Mouse (Mus musculus) cerebellum, adult 2 months (tissue): ENCODE data around the gene Tspan9. TPM values are rescaled to one million over a fixed set of nuclear protein-coding genes. Genes with fewer than 3 reads are reported as not detected.

Experiments
- DNase-seq, 2 experiments: peaks; one replicate each; pipeline ENCODE4 v3.0.0; 2021
- H3K27ac ChIP-seq: fragments of 200-500 bp; 2 replicates; pipeline ENCODE4 v1.5.1; 2012; ENCODE audit warnings: low read length, control low read depth, inconsistent platforms; ENCODE audit not compliant: insufficient read depth
- H3K27me3 ChIP-seq: fragments of 200-500 bp; 2 replicates; pipeline ENCODE4 v1.6.1; 2012; ENCODE audit warnings: inconsistent platforms, mild to moderate bottlenecking, low read length, moderate library complexity; ENCODE audit not compliant: control insufficient read depth, insufficient read depth
- H3K4me1 ChIP-seq: fragments of 200-500 bp; 2 replicates; pipeline ENCODE4 v1.6.1; 2011; ENCODE audit warnings: low read length; ENCODE audit not compliant: control insufficient read depth, insufficient read depth
- H3K4me3 ChIP-seq: fragments of 200-500 bp; replicated peaks from 2 replicates; pipeline ENCODE3; 2011; ENCODE audit warnings: mild to moderate bottlenecking, low read depth, low read length, control low read depth; ENCODE audit not compliant: insufficient read depth
- CTCF ChIP-seq: fragments of 200-500 bp; IDR thresholded peaks from 2 replicates; pipeline ENCODE4 v1.5.1; 2011; ENCODE audit warnings: low read depth, mild to moderate bottlenecking, control low read depth, low read length, moderate library complexity, borderline replicate concordance; ENCODE audit not compliant: insufficient read depth
- POLR2A ChIP-seq: fragments of 200-500 bp; IDR thresholded peaks from 2 replicates; pipeline ENCODE4 v1.6.1; 2011; ENCODE audit warnings: low read length, control low read depth, borderline replicate concordance; ENCODE audit not compliant: insufficient read depth
- WGBS: fragments of 180-500 bp; shearing (Covaris S2); methylation state at CpG from one replicate; pipeline ENCODE4 v1.1.7; 2018; 5-methylcytosine and 5-hydroxymethylcytosine counted together
- polyA plus RNA-seq: library from polyadenylated mRNA; depleted of rRNA; stranded (reverse); fragments of >200 nt; gene quantifications from 2 replicates; pipeline ENCODE4 v1.2.3, GENCODE M21; 2012

Gene Tspan9
- polyA plus RNA-seq, 1 experiment, result 303 TPM

GRCm38 (mm10) chr6:127986357-127986756, 157.0 kb downstream of the Tspan9 start:
- 64% methylated on average over 9 of the region's 9 CpGs for WGBS
- H3K4me3 ChIP-seq, result no peak overlapping the region
- DNase-seq, result no peak
- peak overlapping the region; percentile 4; the same call in 1 of the 2 replicates for H3K27ac ChIP-seq
- peaks cover 83% of the 10 kb centered on the region for H3K4me1 ChIP-seq
- H3K27me3 ChIP-seq, result no peaks in the 10 kb centered on the region
- TF ChIP-seq POLR2A (no peak), CTCF (no peak)

GRCm38 (mm10) chr6:127981176-127981575, 162.2 kb downstream of the Tspan9 start:
- 7% methylated on average over 8 of the region's 8 CpGs for WGBS

GRCm38 (mm10) chr6:127980381-127981045, 162.9 kb downstream of the Tspan9 start:
- Histone ChIP-seq H3K4me1 (peaks cover 90% of the 10 kb centered on the region), H3K4me3 (no peak overlapping the region), H3K27me3 (no peaks in the 10 kb centered on the region), H3K27ac (peak overlapping the region; percentile 84)
- 19% methylated on average over 11 of the region's 11 CpGs for WGBS
- peak; percentile 41 to 59 for DNase-seq
- TF ChIP-seq POLR2A (no peak), CTCF (no peak)

More at GRCm38 (mm10) chr6:127981176-127981575, 162.2 kb downstream of the Tspan9 start:
- no peaks in the 10 kb centered on the region for H3K27me3 ChIP-seq
- peak; percentile 86 to 89 for DNase-seq
- peak overlapping the region; percentile 84 for H3K27ac ChIP-seq
- H3K4me1 ChIP-seq, result peaks cover 90% of the 10 kb centered on the region
- H3K4me3 ChIP-seq, result no peak overlapping the region
- TF ChIP-seq POLR2A (no peak), CTCF (no peak)

GRCm38 (mm10) chr6:127979831-127980230, 163.6 kb downstream of the Tspan9 start:
- Histone ChIP-seq H3K27ac (peak overlapping the region; percentile 86), H3K4me1 (peaks cover 90% of the 10 kb centered on the region), H3K4me3 (peak overlapping the region; percentile 36), H3K27me3 (no peaks in the 10 kb centered on the region)
- TF ChIP-seq POLR2A, result no peak
- peak; percentile 0; the same call in 1 of the 2 replicates for TF ChIP-seq CTCF
- peak; percentile 95 to 96 for DNase-seq
- WGBS, result 12% methylated on average over 5 of the region's 5 CpGs

GRCm38 (mm10) chr6:127978941-127979340, 164.5 kb downstream of the Tspan9 start:
- H3K4me3 ChIP-seq, result peak overlapping the region; percentile 4
- H3K4me1 ChIP-seq, result peaks cover 93% of the 10 kb centered on the region
- TF ChIP-seq POLR2A, result no peak
- TF ChIP-seq CTCF, result no peak
- DNase-seq, result peak; percentile 56 to 68
- WGBS, result 11% methylated on average over 20 of the region's 20 CpGs
- H3K27ac ChIP-seq, result peak overlapping the region; percentile 86
- no peaks in the 10 kb centered on the region for H3K27me3 ChIP-seq

- WGBS, result 11% methylated on average over 6 of the region's 6 CpGs
- TF ChIP-seq POLR2A (no peak), CTCF (no peak)
- peaks cover 92% of the 10 kb centered on the region for H3K4me1 ChIP-seq
- DNase-seq, result peak; percentile 59 to 63
- no peak overlapping the region for H3K4me3 ChIP-seq
- no peaks in the 10 kb centered on the region for H3K27me3 ChIP-seq
- peak overlapping the region; percentile 82 for H3K27ac ChIP-seq
Measured at GRCm38 (mm10) chr6:127976695-127977094, 166.7 kb downstream of the Tspan9 start.

GRCm38 (mm10) chr6:127974000-127974399, 169.4 kb downstream of the Tspan9 start:
- Histone ChIP-seq H3K4me1 (peaks cover 85% of the 10 kb centered on the region), H3K27me3 (no peaks in the 10 kb centered on the region), H3K27ac (peak overlapping the region; percentile 12; the same call in 1 of the 2 replicates), H3K4me3 (no peak overlapping the region)
- no peak for TF ChIP-seq CTCF
- DNase-seq, result peak; percentile 33 to 42
- 27% methylated on average over 9 of the region's 9 CpGs for WGBS

- WGBS, result 44% methylated on average over 6 of the region's 6 CpGs
- TF ChIP-seq POLR2A (no peak), CTCF (no peak)
- DNase-seq, result no peak
- Histone ChIP-seq H3K4me3 (no peak overlapping the region), H3K4me1 (peaks cover 81% of the 10 kb centered on the region), H3K27me3 (no peaks in the 10 kb centered on the region), H3K27ac (peak overlapping the region; percentile 12; the same call in 1 of the 2 replicates)
Measured at GRCm38 (mm10) chr6:127973553-127973952, 169.8 kb downstream of the Tspan9 start.

- Histone ChIP-seq H3K27me3 (no peaks in the 10 kb centered on the region), H3K27ac (no peak overlapping the region), H3K4me3 (no peak overlapping the region), H3K4me1 (peaks cover 65% of the 10 kb centered on the region)
- WGBS, result 22% methylated on average over 5 of the region's 5 CpGs
- TF ChIP-seq POLR2A (no peak), CTCF (no peak)
- peak in 1 of 2 experiments; percentile 28 for DNase-seq
Measured at GRCm38 (mm10) chr6:127971931-127972330, 171.5 kb downstream of the Tspan9 start.
